Mouse (Mus musculus): ENCODE measurements around the gene Taok3.

- TF ChIP-seq CTCF (IDR thresholded peaks at IDR 0.05; ENCODE audit: control insufficient read depth, insufficient read depth, insufficient read length) (no peak), MAX (IDR thresholded peaks at IDR 0.05) (no peak), MYOG (IDR thresholded peaks at IDR 0.05; ENCODE audit: control insufficient read depth, extremely low read depth, insufficient read length) (no peak), CEBPB (IDR thresholded peaks at IDR 0.05; ENCODE audit: low read depth) (no peak)
These were observed 175.1 kb downstream of the Taok3 start for GRCm38 (mm10) chr5:117295011-117295410.
